Mouse (Mus musculus) heart, adult 2 months (tissue): ENCODE measurements at regions not wholly inside any gene's neighbourhood (a gene's known extent, or its start where the extent isn't known, plus 50 kb on each side); places are given as distances from the start of the nearest gene placed in this dataset.

ENCODE experiments used
- DNase-seq, 2 experiments: peaks; one replicate each; pipeline ENCODE4 v3.0.0; 2021
- H3K27ac ChIP-seq: fragments of 200-600 bp; 2 replicates; pipeline ENCODE4 v1.8.1; 2022
- H3K27me3 ChIP-seq: fragments of 200-500 bp; 2 replicates; pipeline ENCODE4 v1.6.1; 2012; ENCODE audit warnings: mild to moderate bottlenecking, low read length, inconsistent platforms, mixed read lengths; ENCODE audit not compliant: control insufficient read depth, insufficient read depth
- H3K36me3 ChIP-seq: fragments of 200-500 bp; 2 replicates; pipeline ENCODE4 v1.6.1; 2012; ENCODE audit warnings: low read length, inconsistent platforms; ENCODE audit not compliant: control insufficient read depth, insufficient read depth
- H3K4me1 ChIP-seq: fragments of 200-500 bp; 2 replicates; pipeline ENCODE4 v1.6.1; 2011; ENCODE audit warnings: low read length; ENCODE audit not compliant: control insufficient read depth, insufficient read depth
- H3K4me3 ChIP-seq: fragments of 200-600 bp; 2 replicates; pipeline ENCODE4 v1.8.1; 2022
- H3K79me2 ChIP-seq: fragments of 200-500 bp; replicated peaks from 2 replicates; pipeline ENCODE4 v1.6.1; 2012; ENCODE audit warnings: mild to moderate bottlenecking, inconsistent platforms, low read length, moderate library complexity, mixed read lengths; ENCODE audit not compliant: control insufficient read depth, insufficient read depth
- H3K9ac ChIP-seq: fragments of 200-500 bp; 2 replicates; pipeline ENCODE4 v1.6.1; 2012; ENCODE audit warnings: low read depth, mild to moderate bottlenecking, control low read depth, inconsistent platforms, low read length, mixed read lengths
- CTCF ChIP-seq: fragments of 200-600 bp; IDR thresholded peaks from 2 replicates; pipeline ENCODE4 v1.8.1; 2022; ENCODE audit warnings: antibody characterized with exemption, mild to moderate bottlenecking, moderate library complexity
- EP300 ChIP-seq: fragments of 200-500 bp; IDR thresholded peaks from 2 replicates; pipeline ENCODE4 v1.6.1; 2011; ENCODE audit warnings: low read depth, low read length, control low read depth; ENCODE audit not compliant: insufficient read depth
- POLR2A ChIP-seq: fragments of 200-500 bp; IDR thresholded peaks from 2 replicates; pipeline ENCODE4 v1.6.1; 2011; ENCODE audit warnings: mild to moderate bottlenecking, low read depth, low read length, control low read depth; ENCODE audit not compliant: insufficient read depth
- WGBS: fragments of 180-500 bp; shearing (Covaris S2); methylation state at CpG from one replicate; pipeline ENCODE4 v1.1.7; 2018; 5-methylcytosine and 5-hydroxymethylcytosine counted together
- intact Hi-C: fragments of 180-260 bp; cut with DNase I; formaldehyde crosslinking; loops from one replicate; pipeline ENCODE4 v1.15.1; 2025

GRCm38 (mm10) chr14:59075845-59076745 is 66.6 kb downstream of the 1700129C05Rik start:
- Histone ChIP-seq H3K27me3 (no peaks in the 10 kb centered on the region), H3K9ac (no peak overlapping the region), H3K4me1 (no peaks in the 10 kb centered on the region), H3K79me2 (no peaks in the 10 kb centered on the region), H3K4me3 (no peak overlapping the region), H3K36me3 (no peaks in the 10 kb centered on the region), H3K27ac (no peak overlapping the region)
- 32% methylated on average over 29 of the region's 29 CpGs for WGBS
- intact Hi-C loops = no loop called here
- no peak for TF ChIP-seq POLR2A
- TF ChIP-seq CTCF = no peak
- TF ChIP-seq EP300 = no peak
- peak in 1 of 2 experiments; percentile 9 for DNase-seq

- Histone ChIP-seq H3K9ac (no peak overlapping the region), H3K4me3 (no peak overlapping the region), H3K36me3 (no peaks in the 10 kb centered on the region), H3K4me1 (no peaks in the 10 kb centered on the region), H3K27me3 (no peaks in the 10 kb centered on the region), H3K27ac (no peak overlapping the region), H3K79me2 (no peaks in the 10 kb centered on the region)
- DNase-seq = no peak
- intact Hi-C loops = no loop called here
- TF ChIP-seq CTCF = no peak
- no peak for TF ChIP-seq EP300
- TF ChIP-seq POLR2A = no peak
- 83% methylated on average over 7 of the region's 7 CpGs for WGBS
Observed at GRCm38 (mm10) chr14:59072323-59073039, 70.2 kb downstream of the 1700129C05Rik start.

GRCm38 (mm10) chr14:59070056-59070455 is 72.6 kb downstream of the 1700129C05Rik start:
- Histone ChIP-seq H3K27me3 (no peaks in the 10 kb centered on the region), H3K4me3 (no peak overlapping the region), H3K36me3 (no peaks in the 10 kb centered on the region), H3K79me2 (no peaks in the 10 kb centered on the region), H3K4me1 (no peaks in the 10 kb centered on the region), H3K27ac (no peak overlapping the region), H3K9ac (no peak overlapping the region)
- TF ChIP-seq CTCF (no peak), EP300 (no peak), POLR2A (no peak)
- 78% methylated on average over 2 of the region's 2 CpGs for WGBS
- intact Hi-C loops = no loop called here
- no peak for DNase-seq

- DNase-seq = peak; percentile 11 to 27
- Histone ChIP-seq H3K36me3 (no peaks in the 10 kb centered on the region), H3K79me2 (no peaks in the 10 kb centered on the region), H3K4me3 (no peak overlapping the region), H3K4me1 (no peaks in the 10 kb centered on the region), H3K9ac (no peak overlapping the region), H3K27ac (no peak overlapping the region), H3K27me3 (no peaks in the 10 kb centered on the region)
- intact Hi-C loops = no loop called here
- TF ChIP-seq EP300 (no peak), CTCF (no peak), POLR2A (no peak)
- WGBS = 65% methylated on average over 8 of the region's 8 CpGs
Observed at GRCm38 (mm10) chr14:59066456-59067220, 76.1 kb downstream of the 1700129C05Rik start.

GRCm38 (mm10) chr14:59063221-59063620 is 79.5 kb downstream of the 1700129C05Rik start:
- 84% methylated on average over 3 of the region's 3 CpGs for WGBS
- intact Hi-C loops = no loop called here
- no peak for DNase-seq
- H3K9ac ChIP-seq = no peak overlapping the region
- no peaks in the 10 kb centered on the region for H3K79me2 ChIP-seq
- H3K27ac ChIP-seq = no peak overlapping the region
- no peaks in the 10 kb centered on the region for H3K4me1 ChIP-seq
- H3K36me3 ChIP-seq = no peaks in the 10 kb centered on the region
- no peak for TF ChIP-seq CTCF
- no peak for TF ChIP-seq POLR2A
- TF ChIP-seq EP300 = no peak
- no peak overlapping the region for H3K4me3 ChIP-seq
- H3K27me3 ChIP-seq = no peaks in the 10 kb centered on the region
